Mouse (Mus musculus) activated CD4-positive, CD25-positive, alpha-beta regulatory T cell, adult 4 months (primary cell): ENCODE data around the gene Col4a2. TPM values are rescaled to one million over a fixed set of nuclear protein-coding genes. Genes with fewer than 3 reads are reported as not detected.

ENCODE experiments used
- ATAC-seq: one replicate; pipeline ENCODE4 v1.8.0; 2017
- polyA plus RNA-seq, 2 experiments: library from polyadenylated mRNA; unstranded; fragments of 100-300 nt; shearing (Covaris generic); gene quantifications; one replicate each; pipeline ENCODE4 v1.2.1; 2017

Col4a2 gene
- not detected for polyA plus RNA-seq

GRCm38 (mm10) chr8:11312349-11313175 is at the start of gene Col4a2, which contains the start of gene Col4a1:
Gene Col4a2 (plus strand): TSS chr8:11312805.
Gene Col4a1 (minus strand): TSS chr8:11312826.
- no peak for ATAC-seq

GRCm38 (mm10) chr8:11263848-11264247 is 48.8 kb upstream of the Col4a2 start:
- no peak for ATAC-seq

GRCm38 (mm10) chr8:11265971-11266370 is 46.6 kb upstream of the Col4a2 start:
- ATAC-seq, result no peak

GRCm38 (mm10) chr8:11266471-11266870 is 46.1 kb upstream of the Col4a2 start:
- ATAC-seq, result no peak

DNA sequence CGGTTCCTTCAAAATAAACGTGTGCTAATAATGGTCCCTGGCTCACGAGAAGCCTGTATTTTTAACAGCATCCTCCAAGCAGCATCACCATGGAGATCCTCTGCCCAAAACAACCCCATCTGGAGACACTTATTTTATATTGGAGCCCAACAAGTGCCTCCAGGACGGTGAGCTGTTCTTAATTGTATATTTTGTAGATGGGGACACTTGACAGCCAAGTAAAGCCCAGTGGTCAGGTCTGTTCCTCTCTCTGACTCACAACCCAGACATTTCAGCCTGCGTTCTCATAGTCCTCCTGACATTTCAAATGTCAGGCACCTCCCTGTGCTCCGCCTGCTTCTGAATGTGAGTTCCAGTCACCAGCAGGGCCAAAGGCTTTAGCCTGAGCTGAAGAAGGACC is 43.9 kb upstream of the Col4a2 start:
- ATAC-seq, result no peak

- ATAC-seq, result no peak
These were observed 41.8 kb upstream of the Col4a2 start for GRCm38 (mm10) chr8:11270826-11271225.

DNA sequence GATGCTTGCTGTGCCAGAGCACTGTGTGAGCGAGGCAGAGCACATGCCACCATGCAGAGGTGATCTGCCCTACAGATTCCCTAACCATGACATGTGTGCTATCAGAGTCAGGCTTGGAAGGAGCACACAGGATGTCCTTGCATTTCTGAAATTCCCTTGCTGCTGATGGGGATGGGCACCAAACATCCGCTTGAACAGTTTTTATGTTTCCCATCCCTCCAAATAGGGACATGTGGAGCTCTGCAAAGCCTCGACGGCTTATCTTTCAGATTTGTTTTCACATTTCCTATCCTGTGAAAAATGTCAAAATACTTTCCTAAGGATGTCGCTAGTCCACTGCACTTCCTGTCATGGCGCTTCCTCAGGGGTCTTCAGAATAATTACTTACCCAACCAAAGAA is 40.4 kb upstream of the Col4a2 start:
- no peak for ATAC-seq

DNA sequence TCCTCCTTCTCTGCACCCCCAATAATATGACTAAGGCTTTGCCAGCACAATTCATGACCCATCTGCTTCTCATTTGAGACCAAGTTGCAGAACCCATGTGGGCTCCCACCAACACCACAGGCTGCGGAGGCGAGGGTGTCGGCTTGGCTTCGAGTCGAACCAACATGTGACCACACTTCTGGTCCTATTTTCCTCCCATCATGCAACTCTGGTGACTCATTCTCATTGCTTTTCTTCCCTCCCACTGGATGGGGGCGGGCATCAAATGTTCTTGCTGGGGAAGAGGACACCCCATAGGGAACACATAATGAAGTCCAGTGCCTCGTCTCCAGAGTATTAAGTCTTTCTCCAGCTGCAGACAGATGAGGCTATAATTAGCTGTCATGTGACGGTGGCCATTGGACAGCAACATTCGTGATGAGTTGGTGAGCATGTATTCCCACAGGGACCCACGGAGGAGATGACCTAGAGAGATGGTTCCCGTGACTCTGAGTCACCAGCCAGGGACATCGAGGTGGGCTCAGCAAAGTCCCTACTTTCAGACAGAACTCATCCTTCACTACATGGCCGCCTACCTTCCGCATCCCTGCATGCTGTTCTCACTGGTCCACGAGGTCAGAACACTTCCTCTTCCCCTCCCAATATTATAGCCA is 39.0 kb upstream of the Col4a2 start:
- no peak for ATAC-seq

DNA sequence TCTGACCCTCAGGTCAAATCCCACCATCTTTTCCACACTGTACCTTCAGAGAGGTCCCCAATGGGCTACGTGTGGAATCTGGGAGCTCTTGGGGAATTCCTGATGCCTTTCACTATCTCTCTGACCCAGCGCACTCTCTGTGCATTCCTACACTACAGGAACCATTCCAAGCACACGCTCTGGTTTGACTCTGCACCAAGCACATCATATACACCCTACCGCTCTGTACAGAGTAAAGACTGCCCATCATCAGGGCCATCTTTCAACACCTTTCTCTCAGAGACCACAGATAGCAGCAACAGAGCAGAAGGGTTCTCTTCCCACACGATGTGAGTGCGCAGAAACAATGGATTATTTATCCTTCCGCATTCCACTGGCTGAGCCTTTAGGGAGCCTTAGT is 38.2 kb upstream of the Col4a2 start:
- ATAC-seq, result no peak

DNA sequence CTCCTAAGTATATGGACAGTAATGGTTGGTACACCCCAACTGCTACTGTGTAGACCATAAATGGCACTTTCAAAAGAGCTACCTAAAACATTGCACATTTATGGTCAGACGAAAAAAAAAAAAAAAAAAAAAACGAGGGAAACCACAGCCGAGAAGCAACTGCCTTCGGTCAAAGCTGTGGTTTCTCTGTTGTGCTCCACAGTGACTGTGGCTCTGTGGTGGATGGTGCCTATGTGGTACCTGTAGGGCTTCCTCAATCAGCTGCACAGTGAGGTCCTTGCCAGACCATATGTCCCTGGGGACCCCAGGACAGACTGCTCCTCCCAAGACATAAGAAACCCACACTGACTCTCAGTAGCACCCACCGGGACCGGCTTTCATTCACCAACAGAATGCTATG is 36.3 kb upstream of the Col4a2 start:
- no peak for ATAC-seq

- ATAC-seq, result no peak
These were observed 35.0 kb upstream of the Col4a2 start for GRCm38 (mm10) chr8:11277602-11278051.

- no peak for ATAC-seq
These were observed 34.4 kb upstream of the Col4a2 start for GRCm38 (mm10) chr8:11278101-11278611.

DNA sequence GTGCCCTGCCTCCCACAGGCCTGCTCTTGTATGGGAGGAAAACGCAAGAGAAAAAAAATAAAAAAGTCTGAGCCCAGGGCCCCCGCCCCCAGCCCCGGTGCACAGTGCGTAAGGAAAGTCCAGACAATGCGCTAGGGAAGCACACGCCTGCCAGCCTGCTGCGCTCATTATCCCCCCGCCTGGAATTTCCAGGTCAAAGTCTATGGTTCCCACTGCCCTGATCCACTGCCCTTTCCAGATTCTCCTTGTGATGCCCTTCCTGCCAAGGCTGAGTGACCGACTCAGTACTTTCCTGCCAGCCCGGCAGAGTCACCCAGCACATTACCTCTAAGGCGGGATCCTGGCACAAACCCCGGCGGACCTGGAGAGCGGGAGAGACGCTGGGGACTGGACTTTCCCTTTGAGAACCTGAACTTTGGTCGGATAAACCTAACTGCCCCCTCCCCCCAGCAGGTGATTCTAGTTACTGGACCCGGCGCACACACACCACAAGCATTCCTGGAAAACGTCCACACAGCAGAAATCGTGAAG is 33.2 kb upstream of the Col4a2 start:
- ATAC-seq, result no peak

GRCm38 (mm10) chr8:11280721-11281268 is 31.8 kb upstream of the Col4a2 start:
- no peak for ATAC-seq

DNA sequence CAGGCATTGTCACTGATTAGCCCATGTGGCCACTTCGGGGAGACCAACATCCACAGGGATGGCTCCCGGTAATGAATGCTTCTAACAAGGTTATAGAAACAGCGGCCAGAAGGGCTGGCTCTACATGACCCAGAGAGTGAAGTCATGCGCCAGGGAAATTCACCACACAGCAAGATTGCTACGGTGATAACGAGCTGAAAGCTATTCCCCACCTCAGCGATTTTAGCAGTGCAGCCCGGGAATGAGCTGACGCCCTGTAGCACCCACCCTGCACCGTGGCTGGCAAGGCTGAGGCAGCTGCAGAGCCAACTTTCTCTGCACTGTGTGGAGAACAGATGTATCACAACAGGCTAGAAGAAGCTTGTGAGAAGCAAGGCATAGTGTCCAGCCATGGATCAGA is 30.5 kb upstream of the Col4a2 start:
- no peak for ATAC-seq

GRCm38 (mm10) chr8:11282696-11283095 is 29.9 kb upstream of the Col4a2 start:
- no peak for ATAC-seq

DNA sequence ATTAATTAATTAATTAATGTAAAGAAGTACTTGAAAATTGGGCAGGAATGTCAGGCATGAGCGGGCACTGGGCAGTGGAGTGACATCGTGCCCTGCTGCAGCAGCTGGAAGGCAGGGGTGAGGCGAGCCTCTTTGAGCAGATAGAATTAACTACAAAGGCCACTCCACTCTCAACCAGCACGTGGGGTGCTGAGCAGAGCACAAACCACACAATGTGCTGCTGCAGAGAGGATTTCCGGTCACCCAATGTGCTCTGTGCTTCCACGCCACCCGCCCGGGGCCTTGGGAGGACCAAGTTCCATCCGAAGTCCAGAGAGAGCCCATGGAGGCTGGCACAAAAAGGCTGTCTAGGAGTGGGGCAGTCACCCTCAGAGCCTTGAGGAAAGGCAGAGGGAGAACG is 29.4 kb upstream of the Col4a2 start:
- ATAC-seq, result no peak

DNA sequence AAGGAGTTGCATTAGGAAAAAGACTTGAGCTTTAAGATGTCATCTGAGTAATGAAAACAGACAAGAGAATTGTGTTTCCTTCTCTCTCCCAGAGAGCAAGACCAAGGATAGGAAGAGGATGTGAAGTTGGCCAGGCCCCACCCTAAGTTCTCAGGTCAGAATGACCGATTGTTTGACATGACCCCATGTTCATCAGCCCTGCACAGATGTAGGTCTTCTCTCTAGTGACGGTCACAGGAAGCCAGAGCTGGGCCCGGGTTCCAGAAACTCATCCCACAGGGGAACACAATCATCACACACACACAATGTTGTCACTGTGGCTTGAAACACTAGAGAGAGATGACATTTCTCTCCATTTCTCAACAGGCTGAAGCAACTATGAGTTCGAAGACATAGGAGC is 27.2 kb upstream of the Col4a2 start:
- no peak for ATAC-seq

DNA sequence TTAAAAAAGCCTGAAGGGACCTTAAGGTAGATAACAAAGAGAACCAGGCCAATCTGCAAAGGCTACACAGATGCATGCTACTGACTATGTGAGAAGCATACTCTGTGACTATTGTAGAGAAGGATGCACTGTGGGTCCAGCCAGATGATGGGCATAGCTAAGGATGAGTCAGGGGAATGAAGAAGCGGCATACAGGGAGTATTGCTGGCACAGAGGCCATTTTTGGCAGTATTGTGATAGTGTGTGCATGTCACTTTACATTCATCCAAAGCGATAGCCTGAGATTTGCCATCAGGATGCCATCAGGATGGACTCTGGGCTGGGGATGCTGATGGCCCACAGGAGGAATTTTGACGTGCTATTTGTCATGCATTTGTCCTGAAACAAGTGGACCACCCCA is 25.5 kb upstream of the Col4a2 start:
- no peak for ATAC-seq

GRCm38 (mm10) chr8:11288286-11288685 is 24.3 kb upstream of the Col4a2 start:
- no peak for ATAC-seq

GRCm38 (mm10) chr8:11290533-11290932 is 22.1 kb upstream of the Col4a2 start:
- no peak for ATAC-seq

- no peak for ATAC-seq
These were observed 20.0 kb upstream of the Col4a2 start for GRCm38 (mm10) chr8:11292611-11293010.

DNA sequence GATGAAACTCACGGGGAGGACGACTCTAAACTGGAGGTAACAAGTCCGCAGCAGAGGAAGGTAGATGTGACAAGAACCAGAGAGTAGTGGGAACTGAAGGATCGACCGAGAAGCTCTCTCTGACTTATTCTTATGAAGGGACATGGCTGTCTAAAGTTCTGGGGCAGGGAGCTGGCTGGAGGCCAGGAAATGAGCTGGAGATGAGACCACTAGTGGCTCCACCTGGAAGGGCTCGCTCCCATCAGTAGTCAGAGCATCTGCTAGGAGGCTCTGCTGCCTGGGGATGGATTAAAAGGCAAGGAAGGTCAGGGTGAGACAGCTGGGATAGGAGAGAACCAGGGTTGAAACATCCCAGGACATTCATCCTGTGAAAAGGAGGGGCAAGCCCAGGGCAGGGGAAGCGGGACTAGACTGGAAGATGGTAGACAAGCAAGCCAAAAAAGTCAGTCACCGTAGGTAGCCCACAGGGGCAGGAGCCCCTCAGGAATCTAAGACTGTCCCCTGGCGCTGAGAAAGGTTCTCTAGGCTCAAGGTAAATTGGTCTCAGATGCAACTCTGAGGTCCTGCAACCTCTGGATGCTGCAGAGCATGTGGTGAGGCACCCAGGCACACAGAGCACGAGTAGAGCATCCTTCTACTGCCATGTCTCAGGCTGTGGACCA is 16.2 kb upstream of the Col4a2 start:
- no peak for ATAC-seq
